Mouse (Mus musculus) ES-Bruce4 (cell line): ENCODE data around the gene Bach1. TPM values are rescaled to one million over a fixed set of nuclear protein-coding genes. Genes with fewer than 3 reads are reported as not detected.

Experiments
- H3K27ac ChIP-seq: 2 replicates; pipeline ENCODE4 v1.5.1; 2012; ENCODE audit warnings: low read length, inconsistent platforms; ENCODE audit not compliant: insufficient read depth
- H3K27me3 ChIP-seq: 2 replicates; pipeline ENCODE4 v1.6.1; 2012; ENCODE audit warnings: mild to moderate bottlenecking, low read length, inconsistent platforms; ENCODE audit not compliant: control insufficient read depth, poor library complexity, insufficient read depth, severe bottlenecking
- H3K36me3 ChIP-seq: 2 replicates; pipeline ENCODE4 v1.6.1; 2012; ENCODE audit warnings: inconsistent platforms, mild to moderate bottlenecking, low read length, moderate library complexity; ENCODE audit not compliant: control insufficient read depth, poor library complexity, insufficient read depth, severe bottlenecking
- H3K4me1 ChIP-seq: one replicate; pipeline ENCODE4 v1.8.1; 2011; ENCODE audit warnings: low read length; ENCODE audit not compliant: control insufficient read depth, insufficient read depth
- H3K4me3 ChIP-seq: 2 replicates; pipeline ENCODE4 v1.5.1; 2011; ENCODE audit warnings: low read depth, mild to moderate bottlenecking, low read length
- H3K9ac ChIP-seq: 2 replicates; pipeline ENCODE4 v1.6.1; 2012; ENCODE audit warnings: low read depth, mild to moderate bottlenecking, inconsistent platforms; ENCODE audit not compliant: poor library complexity, severe bottlenecking
- H3K9me3 ChIP-seq: replicated peaks from 2 replicates; pipeline ENCODE4 v1.6.1; 2012; ENCODE audit warnings: mild to moderate bottlenecking, low read length, inconsistent platforms; ENCODE audit not compliant: control insufficient read depth, poor library complexity, insufficient read depth, severe bottlenecking
- CTCF ChIP-seq: IDR thresholded peaks from one replicate; pipeline ENCODE4 v1.8.1; 2011; ENCODE audit warnings: low read depth, low read length
- EP300 ChIP-seq: IDR thresholded peaks from 2 replicates; pipeline ENCODE4 v1.6.1; 2011; ENCODE audit warnings: low read depth, low read length; ENCODE audit not compliant: insufficient read depth
- POLR2A ChIP-seq: IDR thresholded peaks from one replicate; pipeline ENCODE4 v1.8.1; 2011; ENCODE audit warnings: low read length; ENCODE audit not compliant: insufficient read depth
- polyA plus RNA-seq: library from polyadenylated mRNA; stranded (reverse); fragments of >200 nt; gene quantifications from 2 replicates; pipeline ENCODE4 v1.2.4, GENCODE M21; 2011; ENCODE audit warnings: low read depth; ENCODE audit not compliant: missing spikeins, insufficient read depth, insufficient read length

The Bach1 gene
- polyA plus RNA-seq, 1 experiment = 27.4 TPM

DNA sequence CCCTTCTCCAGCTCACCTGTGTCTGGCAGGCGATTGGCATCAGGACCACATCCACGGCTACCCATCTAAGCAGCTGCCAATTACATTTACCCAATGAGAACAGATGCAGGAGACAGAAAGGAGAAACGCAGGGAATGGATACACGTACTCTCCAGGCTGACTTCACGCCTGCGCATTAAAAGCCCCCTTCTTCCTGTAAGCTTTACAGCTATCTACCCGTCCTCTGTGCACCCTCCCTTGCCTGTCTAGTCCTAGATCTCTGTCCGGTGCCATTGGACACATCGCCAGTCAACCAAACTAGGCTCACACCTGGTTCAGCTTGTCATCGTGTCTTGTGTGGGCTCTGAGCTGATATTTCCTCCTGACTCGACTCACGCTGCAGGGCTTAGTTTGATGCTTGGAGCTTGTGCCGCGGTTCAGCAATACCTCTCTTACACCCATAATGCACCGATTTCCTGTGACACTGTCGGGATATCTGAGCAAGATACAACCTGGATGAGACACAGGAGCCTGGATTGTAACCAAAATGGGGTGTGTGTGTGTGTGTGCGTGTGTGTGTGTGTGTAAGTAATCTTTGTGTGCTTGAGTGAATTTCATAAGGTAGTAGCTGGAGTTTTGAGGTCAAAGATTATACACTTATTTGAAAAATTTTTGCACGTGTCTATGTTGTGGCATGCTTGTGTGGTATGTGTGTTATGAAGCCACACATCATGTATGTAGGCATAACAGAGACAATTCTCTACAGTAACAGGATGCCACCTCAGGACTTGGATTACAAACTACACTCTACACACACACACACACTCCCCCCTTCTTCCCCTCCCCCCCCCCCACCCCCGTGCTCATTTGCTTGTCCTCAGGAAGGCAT lies 32.8 kb upstream of the Bach1 start:
- H3K27me3 ChIP-seq = peaks cover 1% of the 10 kb centered on the region; the same call in 1 of the 2 replicates
- H3K36me3 ChIP-seq = no peaks in the 10 kb centered on the region
- no peak overlapping the region for H3K9ac ChIP-seq
- H3K9me3 ChIP-seq = no peaks in the 10 kb centered on the region
- H3K27ac ChIP-seq = no peak overlapping the region
- TF ChIP-seq CTCF (no peak), POLR2A (no peak), EP300 (no peak)
- H3K4me1 ChIP-seq = no peaks in the 10 kb centered on the region
- H3K4me3 ChIP-seq = no peak overlapping the region

DNA sequence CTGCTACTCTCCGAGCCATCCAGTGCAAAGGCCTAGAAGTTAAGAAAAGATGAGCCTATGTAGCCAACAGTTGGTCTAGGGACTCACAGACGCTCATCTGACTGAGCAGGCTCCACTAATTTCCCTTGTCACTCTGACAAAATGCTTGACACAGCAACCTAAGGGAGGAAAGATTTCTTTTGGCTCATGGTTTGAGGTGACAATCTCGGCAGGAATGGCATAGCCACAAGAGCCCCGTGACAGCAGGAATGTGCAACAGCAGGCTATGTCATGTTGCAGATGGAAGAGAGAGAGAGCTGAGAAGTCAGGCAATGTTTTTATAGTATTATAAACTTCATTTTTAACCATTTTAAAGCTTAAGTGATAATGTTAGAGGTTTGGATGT lies 32.1 kb upstream of the Bach1 start:
- Histone ChIP-seq H3K4me3 (no peak overlapping the region), H3K27me3 (peaks cover 1% of the 10 kb centered on the region; the same call in 1 of the 2 replicates), H3K36me3 (no peaks in the 10 kb centered on the region), H3K27ac (no peak overlapping the region), H3K4me1 (no peaks in the 10 kb centered on the region), H3K9ac (no peak overlapping the region), H3K9me3 (no peaks in the 10 kb centered on the region)
- TF ChIP-seq EP300 = no peak
- TF ChIP-seq POLR2A = no peak
- TF ChIP-seq CTCF = no peak

GRCm38 (mm10) chr16:87668002-87668401 lies 30.7 kb upstream of the Bach1 start:
- Histone ChIP-seq H3K27me3 (peaks cover 1% of the 10 kb centered on the region; the same call in 1 of the 2 replicates), H3K36me3 (no peaks in the 10 kb centered on the region), H3K4me3 (no peak overlapping the region), H3K27ac (no peak overlapping the region), H3K4me1 (no peaks in the 10 kb centered on the region), H3K9ac (no peak overlapping the region), H3K9me3 (no peaks in the 10 kb centered on the region)
- TF ChIP-seq POLR2A (no peak), EP300 (no peak), CTCF (no peak)

- TF ChIP-seq CTCF (no peak), EP300 (no peak), POLR2A (no peak)
- Histone ChIP-seq H3K4me3 (no peak overlapping the region), H3K9ac (no peak overlapping the region), H3K27me3 (peaks cover 1% of the 10 kb centered on the region; the same call in 1 of the 2 replicates), H3K36me3 (no peaks in the 10 kb centered on the region), H3K27ac (no peak overlapping the region), H3K4me1 (no peaks in the 10 kb centered on the region), H3K9me3 (no peaks in the 10 kb centered on the region)
Measured at GRCm38 (mm10) chr16:87670091-87670820, 28.5 kb upstream of the Bach1 start.

GRCm38 (mm10) chr16:87670821-87671165 lies 28.0 kb upstream of the Bach1 start:
- Histone ChIP-seq H3K4me1 (no peaks in the 10 kb centered on the region), H3K9ac (no peak overlapping the region), H3K27ac (no peak overlapping the region), H3K4me3 (no peak overlapping the region), H3K27me3 (peaks cover 1% of the 10 kb centered on the region; the same call in 1 of the 2 replicates), H3K36me3 (no peaks in the 10 kb centered on the region), H3K9me3 (no peaks in the 10 kb centered on the region)
- no peak for TF ChIP-seq POLR2A
- TF ChIP-seq CTCF = no peak
- TF ChIP-seq EP300 = no peak
